Mouse (Mus musculus): ENCODE data around the gene Gm45711. TPM values are rescaled to one million over a fixed set of nuclear protein-coding genes. Genes with fewer than 3 reads are reported as not detected.
"Not testable (repeated sequence)": the region's sequence is repeated elsewhere in the genome, so short reads cannot be mapped to it uniquely, and the experiment has no call there.

Gm45711 gene
- polyA plus RNA-seq, 1 experiment from 2014 or later, result not detected

GRCm38 (mm10) chr8:104312023-104312422, 2.1 kb upstream of the Gm45711 start:
- not testable (repeated sequence) for ATAC-seq (replicated peaks; ENCODE audit: low FRiP score)
- WGBS, result 88% methylated on average over 3 of the region's 3 CpGs

GRCm38 (mm10) chr8:104308341-104308740, 1.5 kb downstream of the Gm45711 start:
- H3K4me2 ChIP-seq; ATAC-seq (replicated peaks; ENCODE audit: low FRiP score); H3K4me1 ChIP-seq; H3K4me3 ChIP-seq (replicated peaks); H3K9me3 ChIP-seq (replicated peaks); H3K36me3 ChIP-seq; H3K27ac ChIP-seq; H3K9ac ChIP-seq; H3K27me3 ChIP-seq: not testable (repeated sequence)
- 52% methylated on average over 6 of the region's 6 CpGs for WGBS

More at GRCm38 (mm10) chr8:104312023-104312422, 2.1 kb upstream of the Gm45711 start:
- H3K9ac ChIP-seq; H3K27ac ChIP-seq; H3K36me3 ChIP-seq; H3K27me3 ChIP-seq; H3K9me3 ChIP-seq (replicated peaks); H3K4me1 ChIP-seq; H3K4me3 ChIP-seq (replicated peaks); H3K4me2 ChIP-seq: not testable (repeated sequence)

- H3K4me3 ChIP-seq (replicated peaks), result no peak overlapping the region
- no peak overlapping the region for H3K27ac ChIP-seq
- WGBS, result 90% methylated on average over 11 of the region's 11 CpGs
- H3K4me2 ChIP-seq, result no peak overlapping the region
- H3K36me3 ChIP-seq, result no peaks in the 10 kb centered on the region
- H3K27me3 ChIP-seq, result no peaks in the 10 kb centered on the region
- no peak for ATAC-seq (replicated peaks; ENCODE audit: low FRiP score)
- H3K4me1 ChIP-seq, result peaks cover 4% of the 10 kb centered on the region; the same call in 1 of the 2 replicates
- no peak overlapping the region for H3K9ac ChIP-seq
- no peaks in the 10 kb centered on the region for H3K9me3 ChIP-seq (replicated peaks)
These were observed 4.9 kb downstream of the Gm45711 start for GRCm38 (mm10) chr8:104304962-104305361.

GRCm38 (mm10) chr8:104302536-104302935, 7.3 kb downstream of the Gm45711 start:
- not testable (repeated sequence) for H3K4me2 ChIP-seq; ATAC-seq (replicated peaks; ENCODE audit: low FRiP score); H3K27me3 ChIP-seq; H3K9me3 ChIP-seq (replicated peaks); H3K9ac ChIP-seq; H3K4me1 ChIP-seq; H3K4me3 ChIP-seq (replicated peaks); H3K27ac ChIP-seq; H3K36me3 ChIP-seq
- WGBS, result 89% methylated on average over 4 of the region's 4 CpGs

- not testable (repeated sequence) for H3K27me3 ChIP-seq; H3K9me3 ChIP-seq (replicated peaks); H3K4me3 ChIP-seq (replicated peaks); H3K4me1 ChIP-seq; H3K4me2 ChIP-seq; H3K36me3 ChIP-seq; H3K9ac ChIP-seq; ATAC-seq (replicated peaks; ENCODE audit: low FRiP score); H3K27ac ChIP-seq
- 14% methylated on average over 3 of the region's 3 CpGs for WGBS
These were observed 8.3 kb downstream of the Gm45711 start for GRCm38 (mm10) chr8:104301577-104301976.

- WGBS, result 88% methylated on average over 1 of the region's 1 CpGs
- Histone ChIP-seq H3K36me3 (no peaks in the 10 kb centered on the region), H3K9ac (no peak overlapping the region), H3K27me3 (no peaks in the 10 kb centered on the region), H3K4me3 (replicated peaks) (no peak overlapping the region), H3K9me3 (replicated peaks) (no peaks in the 10 kb centered on the region), H3K4me2 (no peak overlapping the region), H3K27ac (no peak overlapping the region), H3K4me1 (no peaks in the 10 kb centered on the region)
- ATAC-seq (replicated peaks; ENCODE audit: low FRiP score), result no peak
These were observed 15.5 kb downstream of the Gm45711 start for GRCm38 (mm10) chr8:104294396-104294795.

- H3K27ac ChIP-seq; H3K36me3 ChIP-seq; H3K4me1 ChIP-seq; H3K27me3 ChIP-seq; H3K9ac ChIP-seq; H3K9me3 ChIP-seq (replicated peaks); ATAC-seq (replicated peaks; ENCODE audit: low FRiP score); H3K4me2 ChIP-seq; H3K4me3 ChIP-seq (replicated peaks): not testable (repeated sequence)
- WGBS, result 85% methylated on average over 12 of the region's 12 CpGs
These were observed 16.8 kb downstream of the Gm45711 start, which contains the start of gene Cmtm2a for GRCm38 (mm10) chr8:104293081-104293480. Gene Cmtm2a, minus strand, starts transcription at chr8:104293181.

- Histone ChIP-seq H3K4me1 (no peaks in the 10 kb centered on the region), H3K9ac (no peak overlapping the region), H3K9me3 (replicated peaks) (no peaks in the 10 kb centered on the region), H3K27ac (no peak overlapping the region), H3K27me3 (no peaks in the 10 kb centered on the region), H3K4me3 (replicated peaks) (no peak overlapping the region), H3K4me2 (no peak overlapping the region), H3K36me3 (peaks cover 10% of the 10 kb centered on the region)
- WGBS, result 90% methylated on average over 6 of the region's 6 CpGs
- ATAC-seq (replicated peaks; ENCODE audit: low FRiP score), result no peak
These were observed 40.9 kb downstream of the Gm45711 start for GRCm38 (mm10) chr8:104268937-104269440.

- Histone ChIP-seq H3K4me1 (no peaks in the 10 kb centered on the region), H3K4me2 (no peak overlapping the region), H3K27ac (no peak overlapping the region), H3K9ac (no peak overlapping the region), H3K27me3 (no peaks in the 10 kb centered on the region), H3K4me3 (replicated peaks) (no peak overlapping the region), H3K9me3 (replicated peaks) (no peaks in the 10 kb centered on the region), H3K36me3 (peaks cover 16% of the 10 kb centered on the region)
- ATAC-seq (replicated peaks; ENCODE audit: low FRiP score), result no peak
These were observed 41.5 kb downstream of the Gm45711 start for GRCm38 (mm10) chr8:104268368-104268767.

- ATAC-seq (replicated peaks; ENCODE audit: low FRiP score); H3K27me3 ChIP-seq: not testable (repeated sequence)
These were observed 45.5 kb downstream of the Gm45711 start for GRCm38 (mm10) chr8:104264271-104264935.

GRCm38 (mm10) chr8:104261802-104262201, 48.1 kb downstream of the Gm45711 start:
- not testable (repeated sequence) for H3K4me2 ChIP-seq; H3K4me3 ChIP-seq (replicated peaks); H3K9ac ChIP-seq; H3K9me3 ChIP-seq (replicated peaks); ATAC-seq (replicated peaks; ENCODE audit: low FRiP score); H3K27ac ChIP-seq; H3K27me3 ChIP-seq; H3K4me1 ChIP-seq
- 94% methylated on average over 5 of the region's 5 CpGs for WGBS
- peaks cover 63% of the 10 kb centered on the region for H3K36me3 ChIP-seq

More at GRCm38 (mm10) chr8:104264271-104264935, 45.5 kb downstream of the Gm45711 start:
- H3K4me3 ChIP-seq (replicated peaks); H3K9ac ChIP-seq; H3K4me2 ChIP-seq; H3K4me1 ChIP-seq; H3K27ac ChIP-seq; H3K9me3 ChIP-seq (replicated peaks): not testable (repeated sequence)
- peaks cover 38% of the 10 kb centered on the region for H3K36me3 ChIP-seq
- WGBS, result 96% methylated on average over 22 of the region's 22 CpGs

GRCm38 (mm10) chr8:104253016-104253415, 56.9 kb downstream of the Gm45711 start:
- Histone ChIP-seq H3K27ac (no peak overlapping the region), H3K9me3 (replicated peaks) (no peaks in the 10 kb centered on the region), H3K27me3 (no peaks in the 10 kb centered on the region), H3K4me3 (replicated peaks) (no peak overlapping the region), H3K4me1 (peaks cover 17% of the 10 kb centered on the region), H3K36me3 (peaks cover 11% of the 10 kb centered on the region), H3K4me2 (no peak overlapping the region), H3K9ac (no peak overlapping the region)
- no peak for ATAC-seq (replicated peaks; ENCODE audit: low FRiP score)
- WGBS, result 89% methylated on average over 3 of the region's 3 CpGs

GRCm38 (mm10) chr8:104251461-104251860, 58.4 kb downstream of the Gm45711 start:
- Histone ChIP-seq H3K9me3 (replicated peaks) (no peaks in the 10 kb centered on the region), H3K4me2 (peak overlapping the region; percentile 84), H3K27me3 (no peaks in the 10 kb centered on the region), H3K4me1 (peaks cover 32% of the 10 kb centered on the region), H3K36me3 (no peaks in the 10 kb centered on the region), H3K9ac (peak overlapping the region; percentile 71), H3K27ac (peak overlapping the region; percentile 93), H3K4me3 (replicated peaks) (peak overlapping the region; percentile 80)
- ATAC-seq (replicated peaks; ENCODE audit: low FRiP score), result peak; percentile 38
- WGBS, result under 1% methylated on average over 7 of the region's 7 CpGs
